Comparison of ENCODE assay signal across 13 mouse cellular contexts in the genomic region with DNA sequence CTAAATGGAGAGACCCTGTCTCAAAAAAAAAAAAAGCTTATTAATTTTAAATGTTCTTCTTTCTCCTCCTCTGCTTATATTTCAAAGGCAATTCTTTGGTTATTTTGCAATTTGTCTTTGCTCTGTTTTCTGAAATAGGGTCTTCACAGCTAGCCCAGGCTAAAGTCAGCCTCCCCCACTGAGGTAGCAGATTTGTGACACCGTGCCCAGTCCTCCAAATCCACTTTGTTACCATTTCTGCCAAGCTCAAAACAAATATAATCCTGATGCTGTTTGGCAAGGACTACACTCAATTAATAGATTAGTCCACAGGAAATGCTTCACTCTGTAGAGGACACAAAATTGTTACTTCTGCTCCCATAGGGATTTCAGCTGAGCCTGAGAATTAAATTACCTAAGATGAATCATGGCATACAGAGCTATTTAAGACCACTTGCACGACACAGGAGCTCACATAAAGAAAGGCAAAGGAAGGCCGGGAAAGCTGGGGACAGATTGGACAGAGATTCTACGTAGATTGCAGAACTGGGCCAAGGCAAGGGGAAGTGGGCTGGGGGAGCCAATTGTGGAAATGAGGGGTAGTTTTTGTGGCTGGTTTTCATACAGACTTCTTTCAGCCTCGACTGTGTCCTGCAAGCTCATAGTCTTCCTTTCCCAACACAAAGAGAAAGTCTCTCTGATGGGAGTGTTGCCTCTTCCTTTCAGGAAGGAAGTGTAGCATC.
"Had no signal": no experiment of that assay in that cellular context is flagged by ENCODE, and none has a peak within 500 bp of the region (broad histone marks: within the 10 kb centered on the region; RNA-seq: fewer than 3 reads in every experiment).

No protein-coding gene starts in this region.

- H3K27ac ChIP-seq: kidney, embryonic 15.5 days; limb, embryonic 15.5 days; liver, embryonic 12.5 days; midbrain, embryonic 12.5 days; stomach, embryonic 15.5 days had no signal

- H3K36me3 ChIP-seq: kidney, embryonic 15.5 days; limb, embryonic 15.5 days; liver, embryonic 12.5 days; midbrain, embryonic 12.5 days; stomach, embryonic 15.5 days had no signal

- H3K9me3 ChIP-seq: kidney, embryonic 15.5 days; limb, embryonic 15.5 days; liver, embryonic 12.5 days; midbrain, embryonic 12.5 days; stomach, embryonic 15.5 days had no signal

- H3K4me3 ChIP-seq: kidney, embryonic 15.5 days; limb, embryonic 15.5 days; liver, embryonic 12.5 days; midbrain, embryonic 12.5 days; stomach, embryonic 15.5 days had no signal

- DNase-seq: kidney, adult 18-20 months; kidney, postnatal 14 days; layer of hippocampus, adult 9-11 months; layer of hippocampus, postnatal 36 days; lung, embryonic 14.5 days; lung, postnatal 4 days; thymus, postnatal 36 days had no signal

- ATAC-seq: liver, embryonic 12.5 days; midbrain, embryonic 16.5 days had no signal

- H3K9ac ChIP-seq: kidney, embryonic 15.5 days; limb, embryonic 15.5 days; liver, embryonic 12.5 days; lung, embryonic 14.5 days; midbrain, embryonic 12.5 days; stomach, embryonic 15.5 days had no signal

- H3K4me2 ChIP-seq: kidney, embryonic 15.5 days; limb, embryonic 15.5 days; liver, embryonic 12.5 days; lung, embryonic 14.5 days; midbrain, embryonic 12.5 days; stomach, embryonic 15.5 days had no signal
